Mouse (Mus musculus) G1E-ER4 (cell line): ENCODE results near the gene Fuk. TPM values are rescaled to one million over a fixed set of nuclear protein-coding genes. Genes with fewer than 3 reads are reported as not detected.

Experiments used
- GATA1 ChIP-seq: IDR thresholded peaks from one replicate; pipeline ENCODE4 v1.8.0; 2012; ENCODE audit warnings: low read length, inconsistent platforms
- polyA plus RNA-seq: library from polyadenylated mRNA; stranded (reverse); fragments of >175 nt; gene quantifications from 2 replicates; pipeline ENCODE4 v1.2.3, GENCODE M21; 2012

The Fuk gene
- polyA plus RNA-seq, 1 experiment, result 14.2 TPM

GRCm38 (mm10) chr8:110894851-110895250 lies 7.4 kb downstream of the Fuk start:
- TF ChIP-seq GATA1, result no peak

- no peak for TF ChIP-seq GATA1
Observed at GRCm38 (mm10) chr8:110892913-110893312, 9.4 kb downstream of the Fuk start.

- TF ChIP-seq GATA1, result no peak
Observed at GRCm38 (mm10) chr8:110892040-110892439, 10.2 kb downstream of the Fuk start.

GRCm38 (mm10) chr8:110889904-110890470 lies 12.3 kb downstream of the Fuk start:
- no peak for TF ChIP-seq GATA1

- TF ChIP-seq GATA1, result no peak
Observed at GRCm38 (mm10) chr8:110888860-110889259, 13.4 kb downstream of the Fuk start.

GRCm38 (mm10) chr8:110888441-110888840 lies 13.8 kb downstream of the Fuk start:
- TF ChIP-seq GATA1, result no peak

- TF ChIP-seq GATA1, result no peak
Observed at GRCm38 (mm10) chr8:110887551-110887950, 14.7 kb downstream of the Fuk start.

GRCm38 (mm10) chr8:110886634-110887033 lies 15.7 kb downstream of the Fuk start:
- TF ChIP-seq GATA1, result no peak

GRCm38 (mm10) chr8:110883824-110884223 lies 18.5 kb downstream of the Fuk start:
- TF ChIP-seq GATA1, result no peak

GRCm38 (mm10) chr8:110881741-110882310 lies 20.5 kb downstream of the Fuk start:
- TF ChIP-seq GATA1, result no peak

- peak; percentile 79 for TF ChIP-seq GATA1
Observed at GRCm38 (mm10) chr8:110877862-110878261, 24.4 kb downstream of the Fuk start.

GRCm38 (mm10) chr8:110870501-110870900 lies 31.8 kb downstream of the Fuk start:
- no peak for TF ChIP-seq GATA1

- no peak for TF ChIP-seq GATA1
Observed at GRCm38 (mm10) chr8:110859651-110860501, 42.4 kb downstream of the Fuk start.

- no peak for TF ChIP-seq GATA1
Observed at GRCm38 (mm10) chr8:110856760-110857461, 45.4 kb downstream of the Fuk start.

GRCm38 (mm10) chr8:110851186-110851585 lies 51.1 kb downstream of the Fuk start:
- TF ChIP-seq GATA1, result no peak
